Mouse (Mus musculus) T-helper 17 cell (primary cell): Measurements from ENCODE around the gene Camk2d.

Source experiments
- in situ Hi-C, 2 experiments: fragments of 300-600 bp; cut with MboI, MseI; formaldehyde crosslinking; loops; 1 replicate in 1 of 2; 2 replicates in 1 of 2; pipeline ENCODE4 v1.15.1; 2025; ENCODE audit warnings: high pct_unique_total_duplicates in 2 of 2

Gene Camk2d

GRCm38 (mm10) chr3:126596086-126596485 lies at the start of gene Camk2d:
TSS of gene Camk2d (plus strand) at chr3:126596302.
- in situ Hi-C loops, result loop anchor here (5.0 kb wide), 3 partner anchors 61 to 176 kb away; no protein-coding TSS in a partner anchor

- in situ Hi-C loops, result no loop called here
These were observed 48.2 kb upstream of the Camk2d start for GRCm38 (mm10) chr3:126547941-126548340.

- in situ Hi-C loops, result no loop called here
These were observed 32.5 kb upstream of the Camk2d start for GRCm38 (mm10) chr3:126563646-126564045.

GRCm38 (mm10) chr3:126570628-126571027 lies 25.5 kb upstream of the Camk2d start:
- in situ Hi-C loops, result no loop called here

- in situ Hi-C loops, result no loop called here
These were observed 23.2 kb upstream of the Camk2d start for GRCm38 (mm10) chr3:126572915-126573314.

GRCm38 (mm10) chr3:126575927-126576326 lies 20.2 kb upstream of the Camk2d start:
- in situ Hi-C loops, result loop anchor here (5.0 kb wide), 2 partner anchors 316 to 321 kb away; no protein-coding TSS in a partner anchor

- in situ Hi-C loops, result no loop called here
These were observed 10.0 kb upstream of the Camk2d start for GRCm38 (mm10) chr3:126586134-126586533.

- in situ Hi-C loops, result no loop called here
These were observed 8.6 kb upstream of the Camk2d start for GRCm38 (mm10) chr3:126587477-126587876.

GRCm38 (mm10) chr3:126589556-126589955 lies 6.5 kb upstream of the Camk2d start:
- in situ Hi-C loops, result no loop called here

GRCm38 (mm10) chr3:126595456-126595855 lies 646 bp upstream of the Camk2d start:
- in situ Hi-C loops, result loop anchor here (5.0 kb wide), 3 partner anchors 62 to 177 kb away; no protein-coding TSS in a partner anchor

GRCm38 (mm10) chr3:126596491-126597160 lies 524 bp downstream of the Camk2d start:
- in situ Hi-C loops, result loop anchor here (5.0 kb wide), 3 partner anchors 61 to 176 kb away; no protein-coding TSS in a partner anchor

- in situ Hi-C loops, result loop anchor here (5.0 kb wide), 3 partner anchors 60 to 175 kb away; no protein-coding TSS in a partner anchor
These were observed 1.1 kb downstream of the Camk2d start for GRCm38 (mm10) chr3:126597161-126597595.

GRCm38 (mm10) chr3:126597596-126598328 lies 1.7 kb downstream of the Camk2d start:
- in situ Hi-C loops, result loop anchor here (5.0 kb wide), 3 partner anchors 60 to 175 kb away; no protein-coding TSS in a partner anchor

- in situ Hi-C loops, result loop anchor here (5.0 kb wide), 3 partner anchors 59 to 174 kb away; no protein-coding TSS in a partner anchor
These were observed 2.2 kb downstream of the Camk2d start for GRCm38 (mm10) chr3:126598329-126598676.

- in situ Hi-C loops, result loop anchor here (5.0 kb wide), 3 partner anchors 58 to 173 kb away; no protein-coding TSS in a partner anchor
These were observed 2.8 kb downstream of the Camk2d start for GRCm38 (mm10) chr3:126598881-126599280.

- in situ Hi-C loops, result loop anchor here (5.0 kb wide), 3 partner anchors 58 to 173 kb away; no protein-coding TSS in a partner anchor
These were observed 3.2 kb downstream of the Camk2d start for GRCm38 (mm10) chr3:126599335-126599734.

GRCm38 (mm10) chr3:126599936-126600335 lies 3.8 kb downstream of the Camk2d start:
- in situ Hi-C loops, result loop anchor here (5.0 kb wide), 3 partner anchors 57 to 172 kb away; no protein-coding TSS in a partner anchor

GRCm38 (mm10) chr3:126602772-126603171 lies 6.7 kb downstream of the Camk2d start:
- in situ Hi-C loops, result no loop called here

- in situ Hi-C loops, result no loop called here
These were observed 8.7 kb downstream of the Camk2d start for GRCm38 (mm10) chr3:126604656-126605434.

GRCm38 (mm10) chr3:126609310-126609709 lies 13.2 kb downstream of the Camk2d start:
- in situ Hi-C loops, result no loop called here

GRCm38 (mm10) chr3:126609795-126610451 lies 13.8 kb downstream of the Camk2d start:
- in situ Hi-C loops, result loop anchor here in 1 of 2 experiments (5.0 kb wide), 1 partner anchor 47 kb away; no protein-coding TSS in a partner anchor
